Mouse (Mus musculus) liver, embryonic 11.5 days (tissue): Measurements from ENCODE around the gene Akr1c21. TPM values are rescaled to one million over a fixed set of nuclear protein-coding genes. Genes with fewer than 3 reads are reported as not detected.

ENCODE experiments used
- ATAC-seq: fragments of 200-750 bp; cut with Nextera tagmentation; replicated peaks from 2 replicates; pipeline ENCODE4 v1.8.0; 2017; ENCODE audit warnings: moderate number of reproducible peaks, mild to moderate bottlenecking, moderate TSS enrichment, moderate library complexity; ENCODE audit not compliant: low FRiP score
- DNase-seq: peaks from one replicate; pipeline ENCODE4 v3.0.0-alpha.2; 2017; ENCODE audit warnings: low spot score
- H3K27ac ChIP-seq: fragments of 300-500 bp; sonication (generic); 2 replicates; pipeline ENCODE4 v1.5.1; 2014; ENCODE audit warnings: mild to moderate bottlenecking, low read depth, low read length, control low read depth
- H3K27me3 ChIP-seq: fragments of 300-500 bp; sonication (generic); replicated peaks from 2 replicates; pipeline ENCODE4 v1.6.1; 2014; ENCODE audit warnings: low read length, mixed read lengths; ENCODE audit not compliant: control insufficient read depth, insufficient read depth
- H3K36me3 ChIP-seq: fragments of 300-500 bp; sonication (generic); 2 replicates; pipeline ENCODE4 v1.6.1; 2014; ENCODE audit warnings: mild to moderate bottlenecking, low read length, moderate library complexity, mixed read lengths; ENCODE audit not compliant: control insufficient read depth, insufficient read depth
- H3K4me1 ChIP-seq: fragments of 300-500 bp; sonication (generic); replicated peaks from 2 replicates; pipeline ENCODE4 v1.6.1; 2014; ENCODE audit warnings: low read length, mixed read lengths; ENCODE audit not compliant: control insufficient read depth, insufficient read depth
- H3K4me2 ChIP-seq: fragments of 300-500 bp; sonication (generic); 2 replicates; pipeline ENCODE4 v1.6.1; 2014; ENCODE audit warnings: mild to moderate bottlenecking, control low read depth, moderate library complexity
- H3K4me3 ChIP-seq: fragments of 300-500 bp; sonication (generic); 2 replicates; pipeline ENCODE4 v1.5.1; 2014; ENCODE audit warnings: low read depth, low read length, control low read depth
- H3K9ac ChIP-seq: fragments of 300-500 bp; sonication (generic); 2 replicates; pipeline ENCODE4 v1.6.1; 2014; ENCODE audit warnings: low read depth, low read length, control low read depth
- H3K9me3 ChIP-seq: fragments of 300-500 bp; sonication (generic); 2 replicates; pipeline ENCODE4 v1.6.1; 2016; ENCODE audit warnings: low read length, inconsistent platforms, mixed read lengths; ENCODE audit not compliant: control insufficient read depth
- polyA plus RNA-seq: library from polyadenylated mRNA; unstranded; fragments of >200 nt; fragmentation: Nextera tagmentation; extraction: Ambion mirVana; gene quantifications from 2 replicates; pipeline ENCODE4 v1.2.1, GENCODE M21; 2014

Akr1c21 gene
- polyA plus RNA-seq, 1 experiment from 2014 or later: not detected

GRCm38 (mm10) chr13:4610902-4611301 is 37.0 kb downstream of the Akr1c21 start:
- H3K27ac ChIP-seq: no peak overlapping the region
- H3K4me3 ChIP-seq: no peak overlapping the region
- no peak overlapping the region for H3K4me2 ChIP-seq
- no peaks in the 10 kb centered on the region for H3K9me3 ChIP-seq
- H3K36me3 ChIP-seq: no peaks in the 10 kb centered on the region
- H3K9ac ChIP-seq: no peak overlapping the region
- no peak for DNase-seq
- ATAC-seq: no peak
- no peaks in the 10 kb centered on the region for H3K27me3 ChIP-seq
- no peaks in the 10 kb centered on the region for H3K4me1 ChIP-seq

Other genes with a start within 250 kb of the Akr1c21 start
- gene Akr1c6, start 139.8 kb upstream of the Akr1c21 start, polyA plus RNA-seq: not detected in 2 replicates
- gene Akr1c20, start 50.7 kb upstream of the Akr1c21 start, polyA plus RNA-seq: not detected in 2 replicates
- 30.1 and 30.7 TPM in 2 replicates for gene Akr1e1, start 35.1 kb downstream of the Akr1c21 start, polyA plus RNA-seq